Mouse (Mus musculus): Measurements from ENCODE around the gene E330021D16Rik. TPM values are rescaled to one million over a fixed set of nuclear protein-coding genes. Genes with fewer than 3 reads are reported as not detected.
"Not testable (repeated sequence)": the region's sequence is repeated elsewhere in the genome, so short reads cannot be mapped to it uniquely, and the experiment has no call there.

E330021D16Rik gene
- not detected in 2 replicates for total RNA-seq (2014; fragmentation: Nextera tagmentation)
- not detected in 2 replicates for total RNA-seq (2017)

DNA sequence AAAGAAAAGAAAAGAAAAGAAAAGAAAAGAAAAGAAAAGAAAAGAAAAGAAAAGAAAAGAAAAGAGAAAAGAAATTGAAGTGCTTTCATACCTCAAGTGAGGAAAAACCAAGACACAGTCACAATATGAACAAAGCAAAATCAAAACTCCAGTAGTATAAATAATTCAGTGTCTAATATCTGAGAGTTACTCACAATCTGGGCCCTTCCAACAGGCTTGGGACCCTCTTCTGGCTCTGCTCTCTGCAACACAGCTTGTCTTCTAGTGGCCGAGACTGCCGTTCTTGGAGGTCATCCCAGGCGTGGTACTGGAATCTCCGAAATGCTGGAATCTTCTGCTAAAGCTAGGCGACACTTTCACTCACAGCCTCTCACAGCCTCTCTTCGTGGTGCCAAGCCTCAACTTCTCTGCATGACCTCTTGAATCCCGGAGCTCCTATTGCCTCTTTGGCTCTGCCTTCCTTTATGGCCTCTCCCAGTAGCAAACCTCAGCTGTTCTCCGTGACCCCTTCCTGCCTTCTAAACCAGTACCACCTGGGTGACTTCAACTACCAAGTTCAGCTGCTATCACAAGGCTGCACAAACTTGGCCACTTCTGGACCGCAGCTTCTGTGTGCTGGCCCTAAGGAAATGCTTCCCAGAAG is at the start of gene E330021D16Rik:
TSS of gene E330021D16Rik (minus strand) at position 437 of the 643 bp plus-strand sequence.
- ATAC-seq (replicated peaks; ENCODE audit: poor library complexity, severe bottlenecking): peak; percentile 20; the same call in 1 of the 2 replicates

DNA sequence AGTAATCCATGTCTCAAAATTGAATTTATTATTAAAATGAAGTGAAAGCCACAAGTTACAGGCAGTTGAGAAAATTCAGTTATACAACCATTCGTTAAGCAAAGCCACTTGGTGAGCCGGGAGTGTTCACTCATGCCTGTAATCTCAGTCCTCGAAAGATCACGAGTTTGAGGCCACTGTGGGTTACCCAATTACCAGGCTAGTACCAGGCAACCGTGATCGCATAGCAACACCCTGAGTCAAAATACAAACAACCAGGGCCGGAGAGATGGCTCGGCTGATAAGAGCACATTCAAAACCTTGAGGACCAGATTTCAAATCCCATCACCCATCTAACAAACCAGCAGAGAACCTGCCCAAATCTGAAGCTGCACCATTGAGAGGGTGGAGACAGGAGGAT is 49.7 kb upstream of the E330021D16Rik start:
- peak; percentile 45 for ATAC-seq (replicated peaks; ENCODE audit: poor library complexity, severe bottlenecking)

DNA sequence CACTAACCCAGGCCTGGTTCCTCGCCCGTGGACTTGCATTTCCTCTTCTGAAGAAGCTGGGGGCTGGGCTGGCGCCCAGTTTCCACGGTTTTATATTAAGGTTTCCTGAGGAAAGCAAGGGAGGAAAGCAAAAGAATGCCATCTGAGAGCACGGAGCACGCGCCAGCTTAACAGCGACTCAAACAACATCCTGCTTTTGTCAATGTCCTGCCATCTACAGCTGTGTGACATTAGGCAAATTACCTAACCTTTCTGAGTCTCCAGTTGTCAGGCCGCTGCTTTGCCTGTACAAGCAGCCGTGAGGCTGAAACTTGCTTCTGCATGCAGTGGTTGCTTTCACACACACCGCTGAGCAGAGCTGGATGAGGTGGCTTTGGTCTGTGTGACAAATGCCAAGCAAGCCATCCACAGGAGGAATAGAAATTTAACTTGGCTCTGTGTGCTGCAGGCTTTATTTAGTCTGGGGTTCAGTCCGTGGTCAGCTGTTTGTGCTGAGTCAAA is 48.8 kb upstream of the E330021D16Rik start:
- ATAC-seq (replicated peaks; ENCODE audit: poor library complexity, severe bottlenecking): peak; percentile 11; the same call in 1 of the 2 replicates

DNA sequence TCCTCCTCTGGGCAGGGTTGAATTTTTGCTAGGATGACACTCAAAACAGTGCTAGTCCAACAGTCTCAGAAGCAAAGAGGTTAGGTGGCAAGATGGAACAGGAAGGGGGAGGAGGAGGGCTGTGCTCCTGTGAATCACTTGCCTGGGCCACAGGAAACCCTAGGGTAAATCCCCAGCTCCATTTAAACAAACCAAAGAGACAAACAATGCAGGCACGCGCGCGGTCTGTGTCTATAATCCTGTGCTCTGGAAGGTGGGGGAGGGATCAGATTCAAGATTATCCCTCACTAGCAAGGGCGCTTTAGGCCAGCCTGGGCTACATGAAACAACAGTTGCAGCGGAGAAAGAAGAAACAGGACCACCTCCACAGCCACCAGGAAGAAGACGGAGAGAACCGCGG is 48.1 kb upstream of the E330021D16Rik start:
- no peak for ATAC-seq (replicated peaks; ENCODE audit: poor library complexity, severe bottlenecking)

DNA sequence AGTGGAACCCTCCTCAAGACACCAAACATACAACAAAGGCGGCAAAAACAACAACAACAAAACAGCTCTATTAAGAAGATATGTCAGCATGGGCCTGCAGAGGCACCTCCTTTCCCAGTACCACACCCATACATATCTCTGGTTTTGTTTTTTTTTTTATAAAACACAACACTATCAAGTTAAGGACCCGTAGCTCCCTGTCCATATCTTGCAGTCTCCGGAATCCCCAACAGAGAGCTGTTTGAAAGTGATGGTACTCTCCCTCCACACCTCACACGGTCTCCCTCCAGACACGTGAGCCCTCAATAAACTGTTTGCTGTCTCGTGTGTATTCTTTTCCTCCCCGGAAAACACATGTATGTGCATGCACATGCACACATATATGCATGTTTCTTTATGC is 43.8 kb upstream of the E330021D16Rik start:
- ATAC-seq (replicated peaks; ENCODE audit: poor library complexity, severe bottlenecking): no peak

DNA sequence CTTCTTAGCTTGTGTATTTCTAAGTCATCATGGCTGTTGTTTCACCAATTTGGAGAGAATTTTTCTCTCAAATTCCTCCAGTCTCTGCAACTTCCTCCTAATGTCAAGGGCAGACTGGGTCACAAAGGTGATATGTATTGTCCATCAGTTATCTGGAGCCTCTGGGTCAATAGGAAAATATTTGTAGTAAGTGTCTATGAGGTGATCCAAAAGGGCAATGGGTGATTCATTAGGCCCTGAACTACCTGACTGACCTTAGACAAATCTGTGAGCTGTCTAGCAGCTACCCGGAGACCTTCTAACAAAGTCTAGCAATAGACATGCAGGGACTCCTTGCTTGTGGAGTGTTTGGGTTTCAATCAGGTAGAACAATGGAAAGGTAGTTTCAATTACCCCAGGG is 40.9 kb upstream of the E330021D16Rik start:
- ATAC-seq (replicated peaks; ENCODE audit: poor library complexity, severe bottlenecking): no peak

DNA sequence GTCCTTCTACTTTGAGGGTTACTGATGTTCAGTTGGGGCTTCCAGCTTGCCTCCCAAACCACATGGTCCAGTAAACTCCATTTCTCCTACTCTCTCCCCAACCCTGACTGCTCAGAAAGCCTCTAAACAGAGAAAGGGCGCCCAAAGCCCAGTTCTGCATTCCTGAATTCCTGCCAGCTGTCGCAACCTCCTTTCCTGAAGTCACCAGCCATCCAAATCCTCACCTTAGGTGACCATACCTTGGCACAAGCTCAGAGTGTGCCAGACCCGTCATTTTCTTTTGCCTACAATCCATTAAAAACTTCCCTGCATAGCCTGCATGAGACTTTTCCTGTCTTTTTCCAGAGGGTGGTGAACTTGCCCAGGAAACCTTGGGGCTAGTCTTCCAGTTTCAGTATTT is 40.3 kb upstream of the E330021D16Rik start:
- no peak for ATAC-seq (replicated peaks; ENCODE audit: poor library complexity, severe bottlenecking)

DNA sequence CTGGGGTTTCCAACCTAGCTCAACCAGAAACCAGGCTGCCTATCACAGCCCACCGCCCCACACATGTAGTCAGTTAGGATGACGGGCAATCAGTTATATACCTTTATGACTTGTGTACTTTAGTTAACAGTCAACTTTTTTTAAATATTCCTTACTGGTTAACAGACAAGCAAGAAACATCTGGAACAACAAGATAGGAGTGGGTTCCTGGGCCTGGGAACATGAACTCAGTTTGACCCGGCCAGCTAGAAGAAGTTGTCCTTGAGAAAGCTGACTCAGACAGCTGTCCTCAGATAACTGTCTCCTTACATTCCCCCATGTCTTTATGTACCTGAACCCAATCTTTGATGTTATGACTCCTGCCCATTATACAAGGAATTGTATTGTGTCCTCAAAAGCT is 37.3 kb upstream of the E330021D16Rik start:
- ATAC-seq (replicated peaks; ENCODE audit: poor library complexity, severe bottlenecking): no peak

DNA sequence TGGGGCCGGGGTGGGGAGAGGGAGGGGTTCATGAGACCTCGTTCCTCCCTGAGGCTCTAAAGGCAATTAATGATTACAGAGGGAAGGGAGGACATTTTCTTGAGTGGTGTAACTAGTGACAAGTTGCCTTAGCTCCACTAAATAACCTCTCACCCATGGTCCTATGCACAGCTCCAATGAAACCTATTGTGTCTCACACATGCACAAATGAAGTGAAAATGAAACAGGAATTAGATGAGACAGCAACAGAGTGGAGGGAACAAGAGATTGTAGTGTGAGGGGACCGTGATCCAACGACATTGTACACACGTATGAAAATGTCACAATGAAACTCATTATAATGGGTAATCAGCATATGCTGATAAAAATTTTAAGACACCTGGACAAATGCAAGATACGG is 35.5 kb upstream of the E330021D16Rik start:
- peak; percentile 51 for ATAC-seq (replicated peaks; ENCODE audit: poor library complexity, severe bottlenecking)

DNA sequence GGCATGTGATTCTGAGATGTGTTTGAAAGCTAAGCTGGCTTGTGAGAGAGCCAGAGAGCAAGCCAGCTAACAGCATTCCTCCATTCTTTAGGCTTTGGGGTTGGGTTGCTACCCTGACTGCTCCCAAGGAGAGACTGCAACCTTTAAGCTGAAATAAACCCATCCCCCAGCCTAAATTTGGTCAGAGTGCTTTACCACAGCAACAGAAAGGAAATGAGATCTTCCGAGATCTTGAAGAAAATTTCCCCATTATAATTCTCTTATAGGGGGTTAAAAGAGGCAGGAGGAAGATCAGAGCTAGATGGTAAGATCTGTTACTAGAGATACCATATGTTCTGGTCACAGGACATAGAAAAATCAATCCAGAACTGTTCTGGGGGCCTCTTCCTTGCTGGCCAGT is 34.6 kb upstream of the E330021D16Rik start:
- ATAC-seq (replicated peaks; ENCODE audit: poor library complexity, severe bottlenecking): peak; percentile 29

DNA sequence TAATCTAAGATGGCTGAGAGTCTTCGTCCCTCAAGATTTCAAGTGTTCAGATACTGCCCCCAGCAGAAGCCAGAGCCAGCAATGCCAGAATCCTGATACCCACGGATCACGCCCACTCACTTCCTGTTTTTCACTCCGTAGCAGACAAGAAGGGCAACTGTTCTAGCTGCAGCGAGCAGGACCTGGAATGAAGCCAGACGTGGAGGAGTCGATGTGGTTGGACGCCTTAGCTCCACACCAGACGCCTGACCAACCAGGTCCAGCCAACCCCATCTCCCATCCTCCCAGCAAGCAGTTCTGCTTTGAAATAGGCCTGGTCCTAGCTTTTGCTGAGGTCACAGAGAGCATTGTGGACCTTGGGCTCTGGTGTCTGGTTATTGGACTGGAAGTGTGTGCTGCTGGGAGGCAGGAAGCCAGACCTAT is 33.9 kb upstream of the E330021D16Rik start:
- ATAC-seq (replicated peaks; ENCODE audit: poor library complexity, severe bottlenecking): peak; percentile 88

DNA sequence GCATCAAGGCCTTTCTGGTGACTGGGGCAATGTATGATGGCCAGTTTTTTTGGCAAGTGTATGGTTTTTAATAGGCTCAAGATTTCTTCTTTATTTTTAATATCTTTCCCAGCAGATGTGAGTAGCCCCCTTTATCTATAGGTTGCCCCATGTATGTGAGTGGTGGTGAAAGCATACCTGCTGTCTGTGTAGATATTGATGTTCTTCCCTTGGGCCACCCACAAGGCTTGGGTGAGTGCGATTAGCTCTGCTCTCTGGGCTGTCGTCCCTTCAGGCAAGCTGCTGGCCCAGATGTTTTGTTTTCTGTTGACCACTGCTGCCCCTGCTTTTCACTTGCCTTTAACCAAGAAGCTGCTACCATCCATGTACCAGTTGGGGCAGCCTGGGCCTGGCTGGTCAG is 23.8 kb upstream of the E330021D16Rik start:
- not testable (repeated sequence) for ATAC-seq (replicated peaks; ENCODE audit: poor library complexity, severe bottlenecking)

DNA sequence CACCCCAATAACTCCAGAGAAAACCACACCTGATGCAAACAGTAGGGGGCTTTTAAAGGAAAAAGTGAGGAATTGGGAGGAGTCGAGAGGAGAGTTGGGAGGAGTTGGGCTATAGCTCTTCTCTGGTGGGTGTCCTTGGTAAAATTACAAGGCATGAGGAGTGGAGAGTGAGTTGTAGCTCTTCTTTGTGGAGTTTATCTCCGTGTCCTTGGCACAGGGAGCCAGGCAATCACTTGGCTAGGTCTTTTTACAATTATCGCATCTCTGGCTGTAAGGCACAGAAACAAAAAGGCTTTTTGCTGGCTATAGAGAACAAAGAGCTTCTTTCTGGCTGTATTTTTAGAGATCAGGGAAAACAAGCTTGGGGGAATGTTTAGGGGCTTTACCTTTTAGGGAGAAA is 20.8 kb upstream of the E330021D16Rik start:
- ATAC-seq (replicated peaks; ENCODE audit: poor library complexity, severe bottlenecking): not testable (repeated sequence)

DNA sequence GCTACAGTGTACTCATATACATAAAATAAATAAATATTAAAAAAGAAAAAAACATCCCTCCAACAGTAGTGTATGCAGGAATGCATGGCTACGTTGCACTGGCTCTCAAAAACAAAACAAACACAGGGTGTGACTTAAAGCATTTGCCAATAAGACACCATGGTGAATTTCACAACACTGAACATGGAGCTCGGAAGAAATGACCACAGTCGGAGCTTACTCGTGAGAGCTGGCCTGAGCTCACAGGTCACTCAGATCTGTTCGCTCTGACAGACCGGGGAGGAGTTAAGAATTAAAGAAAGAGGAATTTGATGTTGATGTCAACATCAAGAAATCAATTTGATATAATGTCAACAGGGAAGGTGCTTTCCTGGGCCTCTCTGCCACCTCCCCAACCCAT is 18.2 kb upstream of the E330021D16Rik start:
- ATAC-seq (replicated peaks; ENCODE audit: poor library complexity, severe bottlenecking): peak; percentile 78

DNA sequence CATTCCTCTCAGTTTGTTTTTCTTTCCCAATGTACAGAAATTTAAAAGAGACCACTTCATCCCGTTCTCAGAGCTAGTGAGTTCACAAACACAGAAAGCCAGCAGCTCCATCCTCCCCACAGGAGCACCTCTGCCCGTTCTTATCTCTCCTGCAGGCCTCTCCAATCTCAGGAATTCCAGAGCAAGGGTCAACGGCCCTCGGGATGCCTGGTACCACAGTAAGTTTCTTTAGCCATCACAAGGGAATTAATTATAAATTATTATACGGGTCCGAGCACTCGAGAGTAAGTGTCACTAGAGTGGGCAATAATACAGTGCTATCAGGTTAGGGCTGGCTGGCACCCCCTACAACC is 16.5 kb upstream of the E330021D16Rik start:
- no peak for ATAC-seq (replicated peaks; ENCODE audit: poor library complexity, severe bottlenecking)

DNA sequence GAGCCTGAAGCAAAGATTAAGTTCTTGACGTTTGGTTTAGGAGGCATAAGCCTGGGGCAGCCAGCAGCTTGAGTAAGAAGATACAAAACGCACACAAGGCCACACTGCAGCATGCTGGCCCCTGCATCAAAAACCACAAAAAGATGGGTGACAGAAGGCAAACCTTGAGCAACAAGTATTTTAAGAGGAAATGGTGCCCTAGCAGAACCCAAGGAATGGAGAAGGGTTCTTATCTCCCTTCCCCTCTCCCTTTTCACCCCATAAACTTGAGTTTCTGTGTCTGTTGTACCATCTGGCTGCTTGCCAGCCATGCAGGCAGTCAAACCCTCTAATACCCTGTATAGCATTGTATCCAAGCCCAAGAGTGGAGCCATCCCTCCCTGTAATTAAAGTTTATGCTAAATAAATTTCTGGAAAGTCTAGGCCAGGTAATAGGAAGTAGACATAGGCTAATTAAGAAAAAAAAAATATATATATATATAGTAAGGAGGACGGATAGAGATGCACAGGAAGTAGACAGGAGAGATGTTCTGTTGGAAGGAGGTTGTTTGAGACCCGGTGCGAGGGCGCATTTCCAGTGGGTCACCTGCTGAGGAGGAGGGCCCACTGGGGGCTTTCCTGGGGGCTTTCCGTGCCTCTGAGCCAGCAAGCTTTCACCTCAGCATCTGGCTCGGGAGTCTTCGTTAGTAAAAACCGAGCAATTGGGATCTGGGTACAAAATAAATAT is 16.0 kb upstream of the E330021D16Rik start:
- ATAC-seq (replicated peaks; ENCODE audit: poor library complexity, severe bottlenecking): peak; percentile 97

DNA sequence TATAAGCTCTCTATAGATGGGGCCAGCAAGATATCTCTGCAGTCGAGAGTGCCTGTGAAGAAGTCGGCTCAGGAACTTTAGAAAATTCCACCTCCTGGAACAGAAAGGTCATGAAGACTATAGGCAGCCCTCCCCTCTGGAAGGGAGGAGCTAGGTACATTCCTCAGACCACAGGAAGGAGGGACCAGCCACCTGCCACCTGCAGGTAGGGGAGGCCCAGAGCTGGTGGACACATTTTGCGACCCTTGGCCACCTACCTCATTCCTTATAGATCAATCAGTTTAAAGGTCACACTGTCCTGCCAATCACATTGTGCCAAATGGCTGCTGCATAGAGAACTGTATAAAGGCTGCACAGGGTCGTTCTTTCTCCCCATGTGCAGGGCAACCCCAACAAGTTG is 14.1 kb upstream of the E330021D16Rik start:
- no peak for ATAC-seq (replicated peaks; ENCODE audit: poor library complexity, severe bottlenecking)

DNA sequence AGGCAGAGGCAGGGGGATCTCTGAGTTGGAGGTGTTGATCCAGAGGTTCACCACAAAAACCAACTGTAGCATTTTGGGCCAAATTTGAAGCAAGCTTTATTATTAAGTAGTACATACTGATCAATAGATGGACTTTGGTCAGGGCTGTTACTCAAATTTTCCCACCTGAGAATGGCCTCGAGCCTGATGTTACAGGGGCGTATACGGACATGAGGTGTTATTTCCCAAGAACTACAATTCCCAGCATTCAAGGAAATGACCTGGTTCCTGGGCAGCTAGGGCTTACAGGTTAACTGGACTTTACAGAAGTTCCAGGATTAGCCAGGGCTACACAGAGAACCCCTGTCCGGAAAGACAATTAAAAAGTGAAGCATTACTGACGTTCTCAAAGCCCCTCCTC is 13.0 kb upstream of the E330021D16Rik start:
- ATAC-seq (replicated peaks; ENCODE audit: poor library complexity, severe bottlenecking): no peak

DNA sequence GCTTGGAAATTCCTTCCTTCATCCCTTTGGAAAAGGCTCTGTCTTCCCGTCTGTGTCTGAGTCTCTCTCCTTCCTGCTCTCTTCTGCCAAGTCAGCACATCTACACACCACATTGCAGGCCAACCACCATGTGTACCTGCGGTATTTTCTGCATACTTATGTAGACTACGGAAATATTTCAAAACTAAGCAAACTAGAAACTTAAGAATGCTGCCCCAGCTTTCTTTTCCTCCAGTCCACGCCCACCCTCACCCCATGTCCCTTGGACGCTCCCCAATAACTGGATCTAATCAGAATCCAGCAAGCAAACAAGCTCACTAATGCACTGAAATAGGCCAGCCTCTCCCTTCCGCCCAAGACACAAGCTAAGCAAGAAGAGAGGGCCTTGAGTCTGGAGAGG is 11.9 kb upstream of the E330021D16Rik start:
- no peak for ATAC-seq (replicated peaks; ENCODE audit: poor library complexity, severe bottlenecking)

DNA sequence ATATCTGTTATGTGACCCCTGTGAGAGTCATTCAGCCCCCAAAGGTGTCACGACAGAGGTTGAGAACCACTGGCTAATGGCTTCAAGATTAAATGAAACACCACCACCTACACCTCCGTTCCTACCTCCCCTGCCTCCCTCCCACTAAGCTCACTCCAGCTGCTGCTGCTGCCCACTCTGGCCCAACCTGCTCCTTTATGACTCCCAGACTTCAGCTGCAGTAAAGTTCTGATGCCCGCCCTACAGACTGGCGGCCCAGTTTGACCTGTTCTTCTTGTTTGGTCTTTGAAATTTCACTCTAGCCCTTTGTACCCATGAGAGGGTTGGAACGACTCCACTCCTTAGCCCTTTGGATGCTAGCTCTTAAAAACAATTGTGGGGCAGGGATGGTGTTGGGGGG is 10.6 kb upstream of the E330021D16Rik start:
- no peak for ATAC-seq (replicated peaks; ENCODE audit: poor library complexity, severe bottlenecking)

DNA sequence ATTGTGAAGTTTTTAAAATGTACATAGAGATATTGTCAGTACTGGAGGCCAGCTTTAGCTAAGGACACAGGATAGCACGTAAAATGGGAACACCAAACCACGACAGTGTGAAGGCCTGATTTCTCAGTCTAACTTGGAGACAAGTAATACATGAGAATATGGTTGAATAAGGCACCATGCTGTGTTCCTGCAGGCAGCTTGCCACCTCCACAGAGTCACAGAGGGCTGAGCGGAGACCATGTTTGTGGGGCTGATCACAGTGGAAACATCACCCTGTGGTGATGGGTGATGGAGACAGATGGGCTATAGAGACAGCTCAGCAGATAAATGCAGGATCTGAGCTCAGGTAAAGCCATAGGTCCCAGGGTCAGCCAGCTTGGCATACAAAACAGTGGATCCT is 8.8 kb upstream of the E330021D16Rik start:
- ATAC-seq (replicated peaks; ENCODE audit: poor library complexity, severe bottlenecking): no peak

DNA sequence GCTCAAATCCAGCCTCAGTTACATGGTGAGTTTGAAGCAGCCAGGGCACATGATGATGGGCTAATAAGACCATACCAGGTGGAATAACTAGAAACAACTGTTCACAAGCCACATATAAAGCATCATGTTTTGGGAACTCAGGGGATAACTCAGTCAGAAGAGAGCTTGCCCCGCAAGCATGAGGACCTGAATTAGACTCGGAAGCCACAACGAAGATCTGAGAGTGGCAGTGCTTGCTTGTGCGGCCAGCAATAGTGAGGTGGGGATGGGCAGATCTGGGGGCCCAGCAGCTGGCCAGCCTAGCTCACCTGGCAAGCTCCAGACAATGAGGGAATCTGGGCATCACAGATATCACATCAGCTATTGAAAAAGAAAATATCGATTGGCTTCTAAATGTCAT is 7.8 kb upstream of the E330021D16Rik start:
- ATAC-seq (replicated peaks; ENCODE audit: poor library complexity, severe bottlenecking): no peak
